Mouse (Mus musculus) gastrocnemius, postnatal 14 days (tissue): ENCODE measurements around the gene Dnah7c. TPM values are rescaled to one million over a fixed set of nuclear protein-coding genes. Genes with fewer than 3 reads are reported as not detected.
"Not testable (repeated sequence)": the region's sequence is repeated elsewhere in the genome, so short reads cannot be mapped to it uniquely, and the experiment has no call there.

Experiments used
- DNase-seq: peaks from one replicate; pipeline ENCODE4 v3.0.0; 2021; ENCODE audit warnings: mixed read lengths
- intact Hi-C: fragments of 180-260 bp; cut with DNase I; formaldehyde crosslinking; loops from one replicate; pipeline ENCODE4 v1.15.1; 2025; ENCODE audit warnings: low total_unique reads
- total RNA-seq, 2 experiments: library from RNA; stranded (reverse); gene quantifications; 2 replicates each; pipeline ENCODE4 v1.2.3; 2021

Dnah7c gene
- total RNA-seq, 2 experiments from 2014 or later = not detected

DNA sequence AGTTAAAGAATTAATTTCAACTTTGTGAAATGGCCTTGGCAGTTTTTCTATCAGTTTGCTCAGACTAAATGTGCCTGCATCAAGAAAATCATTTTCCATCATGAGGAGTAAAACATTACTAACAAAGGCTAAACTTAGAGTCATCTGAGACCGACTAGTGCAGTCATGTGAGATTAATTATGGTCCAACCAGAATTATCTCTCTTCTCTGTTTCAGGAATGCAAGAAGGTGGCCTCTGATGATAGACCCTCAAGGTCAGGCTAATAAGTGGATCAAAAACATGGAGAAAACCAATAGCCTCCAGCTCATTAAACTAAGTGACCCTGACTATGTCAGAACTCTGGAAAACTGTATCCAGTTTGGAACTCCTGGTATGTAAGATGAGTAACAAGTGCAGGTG is 299.4 kb downstream of the Dnah7c start:
- intact Hi-C loops, DNase-seq: not testable (repeated sequence)

DNA sequence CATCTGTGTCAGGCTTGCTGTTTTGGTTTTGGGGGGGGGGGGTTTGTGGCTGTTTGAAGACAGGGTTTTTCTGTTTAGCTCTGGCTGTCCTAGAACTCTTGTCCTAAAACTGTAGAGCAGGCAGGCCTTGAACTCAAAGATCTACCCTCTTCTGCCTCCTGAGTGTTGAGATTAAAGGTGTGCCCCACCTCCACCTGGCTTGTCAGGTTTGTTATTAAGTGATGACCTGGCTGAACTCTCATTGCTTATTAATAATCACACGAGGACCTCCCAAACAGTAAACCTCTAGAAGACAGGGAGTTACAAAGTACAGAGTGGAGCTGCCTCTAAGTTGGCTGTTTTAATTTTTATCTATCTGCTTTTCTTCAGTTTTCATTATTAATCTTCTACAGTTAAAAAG is 299.9 kb downstream of the Dnah7c start:
- intact Hi-C loops = no loop called here
- DNase-seq = no peak

DNA sequence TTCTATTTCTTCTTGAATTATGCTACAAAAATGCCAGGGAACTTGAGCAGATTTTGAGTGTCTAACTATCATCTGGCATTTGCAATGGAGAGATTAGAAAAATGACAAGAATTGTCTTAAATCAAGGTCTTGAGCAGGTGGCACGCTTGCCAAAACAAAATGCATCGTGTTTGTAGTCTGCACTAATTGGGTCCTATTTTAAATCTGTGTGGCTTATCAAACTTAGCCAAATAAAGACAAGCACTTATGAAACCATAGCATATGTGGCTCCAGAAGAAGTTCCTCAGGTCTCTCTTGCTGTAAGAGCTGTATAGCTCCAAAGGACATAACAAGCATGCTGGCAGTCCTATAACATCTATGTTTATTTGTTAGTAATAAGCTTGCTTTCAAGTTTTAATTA is 300.3 kb downstream of the Dnah7c start:
- DNase-seq, intact Hi-C loops: not testable (repeated sequence)

DNA sequence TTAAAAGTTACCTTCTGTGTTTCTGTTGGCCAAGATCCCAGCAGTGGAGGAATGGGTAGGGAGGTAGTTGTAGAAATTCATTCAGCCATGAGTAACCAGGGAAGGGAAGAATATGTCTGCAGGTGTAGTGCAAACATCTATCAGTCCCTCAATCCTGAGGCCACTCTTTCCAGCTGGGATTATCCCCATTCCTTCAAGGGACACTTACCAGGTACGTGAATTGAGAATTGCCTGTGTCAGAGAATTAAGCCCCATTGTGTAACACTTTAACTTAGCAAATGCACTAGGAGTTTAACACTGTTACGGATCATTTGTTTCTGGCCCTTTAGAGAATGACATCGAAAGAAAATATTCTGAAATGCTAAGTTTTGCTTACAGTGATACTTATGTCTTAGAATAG is 304.3 kb downstream of the Dnah7c start:
- intact Hi-C loops = not testable (repeated sequence)

DNA sequence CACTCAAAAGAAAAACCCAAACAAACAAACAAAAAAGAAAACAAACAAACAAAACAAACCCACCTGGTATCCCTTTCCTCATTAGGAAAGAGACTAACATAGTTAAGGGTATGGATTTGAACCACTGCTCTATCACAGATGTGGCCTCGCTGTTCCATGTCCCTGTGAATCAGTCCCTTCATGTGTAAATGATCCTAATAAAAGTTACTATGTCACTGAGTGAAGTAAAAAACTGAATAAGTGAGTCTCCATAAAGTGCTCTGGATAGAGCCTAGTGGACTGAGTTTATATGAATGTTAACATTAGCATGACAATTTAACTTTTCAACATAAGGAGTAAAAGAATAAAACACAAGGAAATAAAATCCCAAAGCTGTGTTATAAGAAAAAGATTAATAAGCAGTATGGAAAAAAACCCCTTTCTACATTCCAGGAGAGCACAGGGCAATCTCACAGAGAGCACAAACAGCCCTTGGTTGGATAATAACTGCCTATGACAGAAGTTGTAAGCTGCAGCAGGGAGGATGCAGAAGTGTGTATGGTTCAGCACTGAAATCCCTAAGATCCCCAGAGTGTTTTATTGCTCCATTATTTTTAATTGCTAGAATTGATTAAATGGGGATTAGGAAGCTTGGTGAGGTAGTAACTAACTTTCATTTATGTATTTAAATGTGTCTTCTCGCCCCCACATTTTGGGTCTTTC is 308.2 kb downstream of the Dnah7c start:
- intact Hi-C loops = not testable (repeated sequence)

More for the DNA sequence above, 304.3 kb downstream of the Dnah7c start:
- DNase-seq = not testable (repeated sequence)

DNA sequence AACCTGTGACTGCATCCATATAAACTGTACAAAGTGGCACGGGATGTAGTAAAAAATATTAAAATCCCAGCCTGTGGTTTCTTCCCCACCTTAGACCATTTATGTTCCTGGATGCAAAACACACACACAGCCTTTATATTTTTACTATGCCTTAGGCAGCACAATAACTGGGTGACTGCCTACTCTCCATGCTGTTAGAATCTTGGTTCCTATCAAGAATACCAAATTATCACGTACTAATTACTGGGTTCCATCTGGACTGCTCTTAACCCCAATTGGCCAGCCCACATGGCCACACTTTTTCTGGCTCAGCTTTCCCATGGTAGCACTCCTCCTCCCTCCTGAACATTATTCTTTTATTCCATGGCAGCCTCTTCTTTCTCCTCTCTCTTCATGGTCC is 309.1 kb downstream of the Dnah7c start:
- DNase-seq, intact Hi-C loops: not testable (repeated sequence)

More for the DNA sequence above, 308.2 kb downstream of the Dnah7c start:
- not testable (repeated sequence) for DNase-seq

DNA sequence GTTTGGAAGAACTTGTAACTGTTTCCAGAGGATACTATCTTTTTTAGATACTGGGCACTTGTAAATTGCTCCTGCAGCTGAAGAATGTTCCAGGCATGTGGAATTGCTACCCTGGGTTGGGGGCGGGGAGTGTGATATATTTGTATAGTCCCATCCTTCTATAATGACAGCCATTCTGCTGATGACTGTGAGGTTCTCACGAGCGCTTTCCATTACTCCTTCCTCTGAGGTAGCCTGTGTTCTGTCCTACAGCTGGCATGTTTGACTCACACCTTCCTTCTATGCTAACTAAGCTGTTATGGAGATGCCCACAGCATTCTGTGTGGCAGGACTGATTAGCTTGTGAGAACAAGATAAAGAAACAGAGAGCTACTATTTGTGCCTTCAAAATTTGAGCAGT is 339.2 kb downstream of the Dnah7c start:
- intact Hi-C loops, DNase-seq: not testable (repeated sequence)

DNA sequence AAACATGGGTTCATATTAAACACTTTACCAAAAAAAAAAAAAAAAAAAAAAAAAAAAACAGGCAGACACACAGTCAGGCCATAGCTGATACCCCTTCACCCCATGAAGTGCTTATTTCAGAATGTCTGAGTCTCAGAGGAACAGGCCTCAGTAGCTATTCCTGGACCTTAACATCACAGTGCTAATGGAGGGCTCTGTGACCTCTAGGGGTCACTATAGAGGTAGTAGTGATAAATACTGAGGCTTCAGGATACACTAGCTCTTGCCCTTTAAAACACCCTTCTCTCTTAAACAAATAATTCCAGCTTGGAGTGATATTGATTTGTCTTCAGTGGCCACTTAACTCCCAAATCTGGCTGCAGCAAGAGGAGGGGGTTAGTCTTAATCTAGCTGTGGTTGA is 343.9 kb downstream of the Dnah7c start:
- DNase-seq, intact Hi-C loops: not testable (repeated sequence)

DNA sequence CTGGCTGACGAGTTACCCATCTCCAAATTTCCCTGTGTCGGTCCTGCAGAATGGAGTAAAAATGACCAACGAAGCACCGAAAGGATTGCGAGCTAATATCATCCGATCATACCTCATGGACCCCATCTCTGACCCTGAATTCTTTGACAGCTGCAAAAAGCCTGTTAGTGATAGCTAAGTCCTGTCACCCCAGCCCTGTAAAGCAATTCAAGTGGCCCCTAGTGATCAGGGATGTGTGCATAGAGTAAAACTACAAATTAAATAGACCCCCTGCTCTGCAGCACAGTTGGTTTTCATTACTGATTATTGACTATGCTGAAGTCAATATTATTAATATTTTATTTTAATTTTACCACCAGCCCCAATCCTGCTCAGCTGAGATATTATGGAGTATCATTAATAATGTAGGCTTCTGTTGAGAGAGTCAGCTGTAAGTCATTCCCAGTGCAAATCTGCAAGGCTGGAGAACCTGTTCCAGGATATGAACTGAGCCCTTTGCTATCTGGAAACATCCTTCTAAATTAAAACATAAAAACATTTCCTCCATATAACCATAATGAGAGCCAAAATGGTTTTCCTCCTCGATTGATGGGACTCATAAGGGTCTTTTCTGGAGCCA is 344.8 kb downstream of the Dnah7c start:
- DNase-seq, intact Hi-C loops: not testable (repeated sequence)

DNA sequence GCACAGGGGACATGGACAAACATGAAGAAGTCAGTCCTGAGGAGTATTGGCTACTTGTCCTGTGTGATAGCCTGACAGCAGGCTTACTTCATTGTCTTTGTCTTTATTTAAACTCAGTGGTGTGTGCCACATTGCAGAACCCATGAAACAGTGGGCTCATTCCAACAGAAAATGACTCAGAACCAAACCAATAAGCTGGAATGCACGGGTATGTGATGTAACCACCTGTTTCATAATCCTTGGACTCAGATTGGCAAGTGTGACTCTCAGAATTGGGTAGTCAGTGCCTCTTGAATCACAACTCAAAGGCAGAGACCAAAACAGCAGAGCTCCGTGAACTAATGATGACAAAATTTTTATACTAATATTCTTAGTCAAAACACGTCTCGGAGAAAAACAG is 356.8 kb downstream of the Dnah7c start:
- intact Hi-C loops = not testable (repeated sequence)

DNA sequence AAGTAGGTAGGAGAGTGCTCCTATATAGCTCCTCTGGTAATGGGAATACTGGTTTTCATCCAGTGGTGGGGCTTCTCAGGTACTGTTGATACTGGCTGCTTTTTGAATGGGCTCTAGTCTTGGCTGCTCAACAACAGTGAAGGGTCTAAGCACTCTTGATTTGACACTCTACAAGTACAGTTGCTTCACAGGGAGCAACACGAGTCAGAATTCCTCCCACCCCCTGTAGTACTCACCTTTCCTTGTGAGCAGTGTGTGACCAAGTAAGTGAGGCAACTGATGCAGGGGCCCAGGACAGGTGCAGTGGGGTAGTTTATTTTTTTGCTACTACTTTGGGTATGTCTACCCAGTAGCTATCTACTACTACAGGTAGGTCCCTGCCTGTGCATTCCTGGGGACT is 379.7 kb downstream of the Dnah7c start:
- no peak for DNase-seq
- intact Hi-C loops = no loop called here

More for the DNA sequence above, 356.8 kb downstream of the Dnah7c start:
- not testable (repeated sequence) for DNase-seq

DNA sequence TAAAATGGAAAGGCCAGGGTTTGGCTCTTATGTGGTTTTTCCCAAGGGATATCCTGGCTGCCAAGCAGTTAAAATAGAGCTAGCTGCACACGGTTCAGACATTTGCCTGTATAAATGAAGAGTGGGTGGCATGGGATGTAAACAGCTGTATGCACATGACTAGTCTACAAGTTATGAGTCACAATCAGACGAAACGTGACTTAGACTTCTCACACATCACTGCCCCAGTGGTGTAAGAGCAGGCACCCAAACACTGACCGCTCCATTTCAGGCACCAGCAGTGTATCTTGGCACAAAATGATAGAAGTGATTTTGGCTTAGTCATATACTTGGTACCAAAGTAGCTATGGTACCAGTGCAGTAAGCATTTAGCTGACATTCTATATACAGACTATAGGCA is 383.2 kb downstream of the Dnah7c start:
- DNase-seq, intact Hi-C loops: not testable (repeated sequence)

DNA sequence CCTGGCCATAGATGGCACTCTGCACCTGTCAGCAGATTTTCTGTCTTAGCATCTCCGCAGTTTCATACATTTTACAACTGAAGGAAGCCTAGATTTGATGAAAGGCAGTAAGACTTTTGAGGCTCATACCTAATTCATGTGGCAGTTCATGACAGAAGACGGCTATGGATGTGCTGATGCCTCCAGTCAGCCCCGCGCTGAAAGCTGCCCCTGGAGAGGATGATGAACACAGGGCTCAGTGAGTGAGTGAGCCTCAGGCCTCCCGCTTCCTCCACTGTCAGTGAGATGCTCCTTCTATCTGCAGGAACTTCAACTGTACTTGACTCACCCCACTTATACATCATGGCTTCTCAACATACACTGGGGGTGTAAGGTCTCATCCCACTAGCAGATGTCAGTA is 392.5 kb downstream of the Dnah7c start:
- no peak for DNase-seq
- intact Hi-C loops = no loop called here

DNA sequence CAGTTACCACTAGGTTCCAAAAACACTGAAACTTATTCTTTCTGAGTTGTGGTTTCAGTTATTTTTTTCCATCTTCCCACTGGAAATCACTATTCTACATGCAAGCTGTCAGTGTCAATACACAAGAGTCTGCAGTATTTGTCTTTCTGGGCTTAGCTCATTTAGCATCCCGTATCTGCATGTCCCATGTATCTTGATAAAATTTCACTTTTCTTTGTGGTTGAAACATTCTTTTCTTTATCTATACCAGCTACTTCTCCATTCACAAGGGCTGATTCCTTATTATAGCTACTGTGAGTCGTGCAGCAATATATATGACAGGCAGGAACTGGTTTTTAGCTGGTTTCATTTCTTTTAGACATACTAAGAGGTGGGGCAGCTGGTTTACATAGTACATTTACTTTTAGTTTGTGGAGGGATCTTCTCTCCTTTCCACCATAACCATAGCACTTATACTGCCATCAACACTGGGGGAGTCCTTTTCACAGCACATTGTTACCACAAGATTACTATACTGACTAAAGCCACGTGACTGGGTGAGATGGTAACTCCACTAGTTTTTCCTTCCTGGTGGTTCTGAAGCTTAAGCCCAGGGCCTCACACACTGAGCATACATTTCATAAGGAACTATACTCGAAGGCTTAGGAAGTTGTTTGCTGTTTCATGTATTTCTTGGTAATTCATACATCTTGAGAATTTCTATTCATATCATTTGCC is 397.0 kb downstream of the Dnah7c start:
- intact Hi-C loops = no loop called here
- DNase-seq = no peak

DNA sequence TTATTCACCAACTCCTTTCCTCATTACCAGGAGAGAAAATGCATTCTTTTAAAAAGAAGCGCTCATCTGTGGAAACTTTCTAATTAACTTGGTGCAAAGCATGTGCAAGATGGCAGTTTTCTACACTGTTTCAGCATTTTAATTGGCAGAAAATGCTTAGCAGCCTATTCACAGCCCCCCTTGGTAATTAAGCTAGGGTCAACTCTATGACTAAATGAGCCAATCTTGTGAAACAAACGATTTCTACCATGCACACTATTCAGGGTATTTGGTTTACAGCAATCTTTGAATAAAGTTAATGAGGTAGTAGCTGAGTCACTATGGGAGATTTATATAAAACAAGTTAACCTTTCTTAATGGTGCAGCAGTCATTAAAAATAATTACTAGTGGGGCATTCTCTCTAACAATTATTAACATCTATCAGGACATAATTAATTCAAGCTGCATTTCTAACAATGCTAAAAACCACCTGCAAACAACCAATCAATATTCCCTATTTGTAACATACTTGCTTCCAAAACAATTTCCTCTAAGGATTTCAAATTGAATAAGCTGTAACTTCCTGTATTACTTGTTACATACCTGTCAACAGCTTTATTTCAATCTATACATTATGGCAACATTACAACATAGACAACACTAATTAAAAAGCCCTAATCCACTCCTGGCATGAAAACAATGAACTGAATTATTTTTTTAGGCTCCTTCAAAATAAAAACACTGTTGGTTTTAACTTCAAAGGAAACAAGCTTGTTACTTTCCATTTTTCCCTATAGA is 404.9 kb downstream of the Dnah7c start:
- DNase-seq = no peak
- intact Hi-C loops = no loop called here

DNA sequence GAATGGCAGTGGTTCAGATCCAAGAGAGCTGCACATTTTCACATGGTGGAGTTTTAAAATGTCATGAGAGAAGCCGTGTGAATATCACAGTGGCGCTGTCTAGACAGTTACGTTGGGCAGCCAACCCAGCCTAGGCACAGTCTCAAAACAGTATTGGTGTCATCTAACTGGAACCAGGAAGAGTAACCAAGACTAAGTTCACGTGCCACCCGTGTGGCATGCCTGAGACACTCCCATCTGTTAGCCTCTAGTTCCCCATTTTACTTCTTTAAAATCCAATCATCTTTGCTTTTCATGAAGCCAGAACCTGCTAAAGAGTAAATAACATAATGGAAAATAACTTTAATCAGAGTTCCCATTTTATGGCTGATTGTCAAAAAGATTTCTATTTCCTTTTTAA is 406.5 kb downstream of the Dnah7c start:
- peak; percentile 6 for DNase-seq
- intact Hi-C loops = no loop called here

DNA sequence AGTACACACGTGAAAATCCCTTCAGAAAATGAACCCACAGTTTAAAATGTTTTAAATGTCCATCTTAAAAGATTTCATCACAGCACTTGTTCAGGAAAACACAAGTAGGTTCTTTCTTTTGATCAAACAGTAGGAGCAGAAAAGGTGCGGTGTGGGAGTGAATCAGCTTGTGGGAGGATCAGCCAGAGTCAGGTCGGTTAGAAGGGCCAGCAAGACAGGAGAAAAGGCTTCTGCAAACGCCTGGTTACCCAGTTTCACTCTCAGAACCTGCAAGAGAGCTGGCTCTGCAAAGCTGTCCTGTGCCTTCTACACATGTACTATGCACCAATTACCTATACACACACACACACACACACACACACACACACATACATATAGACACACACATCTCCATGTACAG is 418.0 kb downstream of the Dnah7c start:
- intact Hi-C loops = no loop called here
- no peak for DNase-seq

DNA sequence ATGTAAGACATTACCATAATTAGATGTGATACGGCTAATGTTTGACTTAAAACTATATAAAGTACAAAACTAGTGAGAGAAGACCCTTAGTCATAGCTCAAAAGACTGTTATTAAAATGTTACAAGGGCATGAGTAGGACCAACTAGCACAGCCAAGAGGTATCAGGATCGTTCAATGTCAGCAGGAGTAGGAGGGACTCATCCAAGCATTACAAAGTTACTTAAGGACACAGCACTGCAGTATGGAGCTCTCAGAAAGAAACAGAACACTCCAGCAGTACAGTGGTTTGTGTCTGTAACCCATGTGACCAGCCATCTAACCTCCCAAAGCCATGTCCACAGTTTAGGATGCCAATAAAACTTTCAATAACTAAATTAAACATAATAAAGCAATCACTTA is 418.9 kb downstream of the Dnah7c start:
- intact Hi-C loops = no loop called here
- DNase-seq = no peak

DNA sequence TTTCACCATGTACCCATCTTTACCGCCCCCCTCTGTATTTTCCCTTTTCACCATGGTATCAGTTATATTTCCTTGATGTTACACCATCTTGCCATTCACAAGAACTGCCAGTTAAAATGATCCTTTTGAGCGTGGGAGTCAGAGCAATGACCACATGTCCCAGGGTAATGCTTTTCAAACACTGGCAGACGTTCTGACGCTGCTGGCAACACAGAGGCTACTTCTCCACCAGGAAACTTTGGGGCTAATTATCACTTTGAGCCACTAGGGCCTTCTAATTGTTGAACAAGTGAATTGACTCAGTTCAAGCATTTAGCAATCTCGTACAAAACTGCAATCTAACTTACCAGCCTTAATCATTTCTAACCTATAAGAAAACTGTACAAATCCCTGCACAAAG is 419.8 kb downstream of the Dnah7c start:
- intact Hi-C loops = no loop called here
- DNase-seq = no peak

DNA sequence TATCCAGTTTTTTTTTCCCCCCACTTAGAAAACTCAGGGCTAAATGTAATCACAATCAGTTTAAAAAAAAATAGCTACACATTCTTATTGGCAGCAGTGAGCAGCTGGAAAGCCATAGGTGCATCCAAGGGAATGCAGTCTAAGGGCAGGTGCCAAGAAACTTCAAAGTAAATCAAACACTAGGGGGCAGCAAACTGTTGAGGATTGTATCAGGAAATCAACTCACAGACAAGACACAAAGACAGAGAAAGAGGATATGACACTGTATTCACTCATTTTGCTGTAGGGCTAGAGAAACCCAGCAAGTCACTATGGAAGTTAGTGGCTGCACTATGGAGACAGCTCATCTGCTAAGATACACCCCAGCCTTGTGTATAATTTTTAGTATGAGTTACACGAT is 424.4 kb downstream of the Dnah7c start:
- intact Hi-C loops = no loop called here
- DNase-seq = peak; percentile 27
